Mouse (Mus musculus) embryonic fibroblast, embryonic 13.5 days (primary cell): ENCODE results near the gene Alyref. TPM values are rescaled to one million over a fixed set of nuclear protein-coding genes. Genes with fewer than 3 reads are reported as not detected.
A peak's percentile ranks its signal among the peaks of the same experiment; 100 is the strongest.

Source experiments
- H3K27ac ChIP-seq: 2 replicates; pipeline ENCODE4 v1.5.1; 2012; ENCODE audit warnings: low read length, control low read depth, inconsistent platforms; ENCODE audit not compliant: insufficient read depth
- H3K4me1 ChIP-seq: 2 replicates; pipeline ENCODE4 v1.6.1; 2011; ENCODE audit warnings: low read length; ENCODE audit not compliant: control insufficient read depth, insufficient read depth
- H3K4me3 ChIP-seq: 2 replicates; pipeline ENCODE4 v1.5.1; 2011; ENCODE audit warnings: mild to moderate bottlenecking, control low read depth, low read length; ENCODE audit not compliant: insufficient read depth
- CTCF ChIP-seq: IDR thresholded peaks from 2 replicates; pipeline ENCODE4 v1.5.1; 2011; ENCODE audit warnings: mild to moderate bottlenecking, control low read depth, low read length, moderate library complexity, borderline replicate concordance; ENCODE audit not compliant: insufficient read depth
- POLR2A ChIP-seq: IDR thresholded peaks from 2 replicates; pipeline ENCODE4 v1.6.1; 2011; ENCODE audit warnings: low read depth, mild to moderate bottlenecking, control low read depth, low read length, moderate library complexity
- polyA plus RNA-seq: library from polyadenylated mRNA; stranded (reverse); fragments of >200 nt; gene quantifications from 2 replicates; pipeline ENCODE4 v1.2.4, GENCODE M21; 2011; ENCODE audit warnings: low read depth; ENCODE audit not compliant: missing spikeins, insufficient read length

Alyref gene
- polyA plus RNA-seq, 1 experiment = 150 TPM

GRCm38 (mm10) chr11:120626785-120627467, 28.8 kb upstream of the Alyref start:
- H3K4me3 ChIP-seq = no peak overlapping the region
- H3K4me1 ChIP-seq = peaks cover 8% of the 10 kb centered on the region; the same call in 1 of the 2 replicates
- TF ChIP-seq POLR2A (no peak), CTCF (no peak)
- no peak overlapping the region for H3K27ac ChIP-seq

GRCm38 (mm10) chr11:120625152-120625775, 27.1 kb upstream of the Alyref start, which contains the start of gene Sirt7:
Gene Sirt7, minus strand, starts transcription at chr11:120625240.
- H3K27ac ChIP-seq = peak within 1 kb of the TSS; percentile 24
- peaks cover 5% of the 10 kb centered on the region; the same call in 1 of the 2 replicates for H3K4me1 ChIP-seq
- peak within 1 kb of the TSS; percentile 88 for H3K4me3 ChIP-seq
- TF ChIP-seq POLR2A = no peak; the same call in 1 of the 2 replicates
- TF ChIP-seq CTCF = no peak

- Histone ChIP-seq H3K4me3 (peak overlapping the region; percentile 88), H3K4me1 (peaks cover 3% of the 10 kb centered on the region; the same call in 1 of the 2 replicates), H3K27ac (peak overlapping the region; percentile 24)
- TF ChIP-seq CTCF (no peak), POLR2A (peak; percentile 60)
Measured at GRCm38 (mm10) chr11:120624680-120625111, 26.5 kb upstream of the Alyref start.

- peak overlapping the region; percentile 88 for H3K4me3 ChIP-seq
- peak overlapping the region; percentile 24; the same call in 1 of the 2 replicates for H3K27ac ChIP-seq
- TF ChIP-seq POLR2A (no peak), CTCF (peak; percentile 65)
- no peaks in the 10 kb centered on the region; the same call in 1 of the 2 replicates for H3K4me1 ChIP-seq
Measured at GRCm38 (mm10) chr11:120623961-120624679, 26.0 kb upstream of the Alyref start.

- TF ChIP-seq POLR2A (no peak), CTCF (no peak)
- H3K4me3 ChIP-seq = no peak overlapping the region
Measured at GRCm38 (mm10) chr11:120622805-120623204, 24.6 kb upstream of the Alyref start.

GRCm38 (mm10) chr11:120620195-120620594, 22.0 kb upstream of the Alyref start:
- H3K4me1 ChIP-seq = no peaks in the 10 kb centered on the region
- H3K4me3 ChIP-seq = no peak overlapping the region
- H3K27ac ChIP-seq = no peak overlapping the region
- TF ChIP-seq POLR2A (no peak), CTCF (no peak)

More at GRCm38 (mm10) chr11:120622805-120623204, 24.6 kb upstream of the Alyref start:
- H3K27ac ChIP-seq = no peak overlapping the region
- H3K4me1 ChIP-seq = no peaks in the 10 kb centered on the region; the same call in 1 of the 2 replicates

GRCm38 (mm10) chr11:120618619-120619535, 20.7 kb upstream of the Alyref start:
- TF ChIP-seq CTCF = no peak
- no peak for TF ChIP-seq POLR2A
- Histone ChIP-seq H3K27ac (no peak overlapping the region), H3K4me3 (no peak overlapping the region), H3K4me1 (no peaks in the 10 kb centered on the region)

GRCm38 (mm10) chr11:120617519-120618112, 19.5 kb upstream of the Alyref start, which contains the start of gene Pcyt2:
Gene Pcyt2, minus strand, starts transcription at chr11:120617936.
- TF ChIP-seq POLR2A (peak; percentile 86), CTCF (no peak)
- Histone ChIP-seq H3K4me1 (no peaks in the 10 kb centered on the region), H3K27ac (peak within 1 kb of the TSS; percentile 24), H3K4me3 (peak within 1 kb of the TSS; percentile 84)
